Mouse (Mus musculus) thymus, adult 2 months (tissue): ENCODE data around the gene Rhof.

Experiments
- CTCF ChIP-seq: fragments of 200-500 bp; IDR thresholded peaks from 2 replicates; pipeline ENCODE4 v1.5.1; 2012; ENCODE audit warnings: mild to moderate bottlenecking, control low read depth, low read length, moderate library complexity, borderline replicate concordance; ENCODE audit not compliant: control insufficient read depth, poor library complexity, insufficient read depth; ENCODE audit errors: extremely low read depth
- POLR2A ChIP-seq: fragments of 200-500 bp; IDR thresholded peaks from 2 replicates; pipeline ENCODE4 v1.6.1; 2012; ENCODE audit warnings: mild to moderate bottlenecking, low read length, control low read depth, moderate library complexity; ENCODE audit not compliant: control insufficient read depth, poor library complexity, insufficient read depth; ENCODE audit errors: extremely low read depth

DNA sequence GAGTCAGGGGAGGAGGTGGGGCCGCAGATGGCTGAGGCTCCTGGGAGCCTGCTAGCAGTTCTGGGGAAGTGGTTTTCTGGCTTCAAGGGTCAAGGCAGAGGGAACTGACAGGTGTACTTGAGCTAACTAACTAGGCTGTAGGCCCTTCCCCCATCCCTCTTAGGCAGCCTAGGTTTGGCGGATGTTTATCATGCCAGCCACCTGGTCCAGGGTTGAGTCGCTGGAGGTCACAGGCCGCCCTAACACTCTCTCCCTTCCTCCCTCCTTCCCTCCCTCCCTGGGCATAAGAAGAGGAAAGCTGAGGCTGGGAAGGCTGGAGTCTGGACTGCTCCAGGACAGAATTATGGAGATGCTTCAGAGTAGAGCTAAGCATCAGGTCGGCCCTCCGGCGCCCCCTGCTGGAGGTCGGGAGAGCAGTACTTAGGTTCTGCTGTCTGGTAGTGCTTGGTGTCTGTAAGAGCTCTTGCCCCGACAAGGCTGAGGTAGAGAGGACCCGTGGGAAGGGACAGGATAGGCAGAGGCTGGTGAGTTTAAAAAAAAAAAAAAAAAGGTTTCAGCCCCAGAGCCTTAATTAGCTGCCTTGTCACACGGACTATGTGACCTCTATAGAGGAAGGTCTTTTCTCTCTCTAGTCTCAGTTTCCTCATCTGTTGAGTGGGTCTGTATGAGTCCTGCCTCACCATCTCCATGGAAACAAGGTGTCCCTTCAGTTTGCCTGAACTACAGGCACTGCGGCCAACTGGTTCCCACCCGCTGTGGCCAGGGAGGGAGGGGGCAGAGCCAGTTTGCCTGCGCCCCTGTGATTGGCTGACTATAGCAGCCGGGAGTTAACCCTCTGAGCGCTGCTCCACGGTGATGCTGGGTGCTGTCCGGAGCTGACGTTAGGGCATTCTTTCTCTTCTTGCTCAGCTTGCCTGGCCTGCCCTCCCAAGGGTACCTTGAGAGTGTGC lies 17.2 kb upstream of the Rhof start:
- TF ChIP-seq CTCF: peak; percentile 97
- TF ChIP-seq POLR2A: peak; percentile 15; the same call in 1 of the 2 replicates
